Mouse (Mus musculus) retina, postnatal 1 day (tissue): ENCODE data around the gene Mtg1.

Source experiments
- DNase-seq: peaks from one replicate; pipeline ENCODE4 v3.0.0-alpha.2; 2012

The Mtg1 gene

GRCm38 (mm10) chr7:140192445-140192844, 55.1 kb downstream of the Mtg1 start:
- DNase-seq, result no peak

GRCm38 (mm10) chr7:140192851-140193250, 55.5 kb downstream of the Mtg1 start:
- DNase-seq, result no peak

GRCm38 (mm10) chr7:140194031-140194430, 56.7 kb downstream of the Mtg1 start:
- no peak for DNase-seq

GRCm38 (mm10) chr7:140196002-140196401, 58.6 kb downstream of the Mtg1 start:
- DNase-seq, result no peak
